Mouse (Mus musculus) frontal cortex, adult 2 months (tissue): ENCODE results near the gene Slc12a9. TPM values are rescaled to one million over a fixed set of nuclear protein-coding genes. Genes with fewer than 3 reads are reported as not detected.
"Not testable (repeated sequence)": the region's sequence is repeated elsewhere in the genome, so short reads cannot be mapped to it uniquely, and the experiment has no call there.

Source experiments
- DNase-seq, 2 experiments: peaks; one replicate each; pipeline ENCODE4 v3.0.0; 2022; ENCODE audit warnings: low spot score in 1 of 2; ENCODE audit errors: extremely low spot score in 1 of 2
- polyA plus RNA-seq: library from polyadenylated mRNA; depleted of rRNA; stranded (reverse); fragments of >200 nt; gene quantifications from 2 replicates; pipeline ENCODE4 v1.2.3, GENCODE M21; 2012; rRNA removed

Slc12a9 gene
- polyA plus RNA-seq, 1 experiment: 34.6 TPM

- no peak for DNase-seq
Observed at GRCm38 (mm10) chr5:137289591-137290365, 43.6 kb downstream of the Slc12a9 start.

DNA sequence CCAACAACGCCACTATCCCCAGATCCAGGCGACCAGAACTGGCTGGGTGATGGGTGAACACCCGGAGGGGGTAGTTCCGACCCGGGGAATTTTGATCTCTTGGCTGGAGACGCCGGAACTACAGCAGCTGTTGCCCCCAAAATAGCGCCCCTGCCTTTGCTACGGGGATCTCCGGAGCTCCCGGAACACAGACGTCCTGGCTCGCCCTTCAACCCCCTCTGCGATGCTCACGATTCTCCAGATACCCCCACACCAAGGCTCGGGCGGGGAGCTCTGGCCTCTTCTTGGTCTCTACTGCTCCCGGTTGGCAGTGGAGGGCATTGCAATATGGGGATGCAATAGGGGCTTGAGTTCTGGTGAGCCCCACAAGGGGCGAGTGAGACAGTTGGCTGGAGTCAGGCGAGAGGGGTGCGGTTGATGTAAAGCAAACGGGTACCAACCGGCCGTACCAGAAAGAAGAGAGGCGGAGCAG lies 44.4 kb downstream of the Slc12a9 start:
- peak in 1 of 2 experiments; percentile 75 for DNase-seq

GRCm38 (mm10) chr5:137287953-137288743 lies 45.2 kb downstream of the Slc12a9 start:
- peak in 1 of 2 experiments; percentile 58 for DNase-seq

DNA sequence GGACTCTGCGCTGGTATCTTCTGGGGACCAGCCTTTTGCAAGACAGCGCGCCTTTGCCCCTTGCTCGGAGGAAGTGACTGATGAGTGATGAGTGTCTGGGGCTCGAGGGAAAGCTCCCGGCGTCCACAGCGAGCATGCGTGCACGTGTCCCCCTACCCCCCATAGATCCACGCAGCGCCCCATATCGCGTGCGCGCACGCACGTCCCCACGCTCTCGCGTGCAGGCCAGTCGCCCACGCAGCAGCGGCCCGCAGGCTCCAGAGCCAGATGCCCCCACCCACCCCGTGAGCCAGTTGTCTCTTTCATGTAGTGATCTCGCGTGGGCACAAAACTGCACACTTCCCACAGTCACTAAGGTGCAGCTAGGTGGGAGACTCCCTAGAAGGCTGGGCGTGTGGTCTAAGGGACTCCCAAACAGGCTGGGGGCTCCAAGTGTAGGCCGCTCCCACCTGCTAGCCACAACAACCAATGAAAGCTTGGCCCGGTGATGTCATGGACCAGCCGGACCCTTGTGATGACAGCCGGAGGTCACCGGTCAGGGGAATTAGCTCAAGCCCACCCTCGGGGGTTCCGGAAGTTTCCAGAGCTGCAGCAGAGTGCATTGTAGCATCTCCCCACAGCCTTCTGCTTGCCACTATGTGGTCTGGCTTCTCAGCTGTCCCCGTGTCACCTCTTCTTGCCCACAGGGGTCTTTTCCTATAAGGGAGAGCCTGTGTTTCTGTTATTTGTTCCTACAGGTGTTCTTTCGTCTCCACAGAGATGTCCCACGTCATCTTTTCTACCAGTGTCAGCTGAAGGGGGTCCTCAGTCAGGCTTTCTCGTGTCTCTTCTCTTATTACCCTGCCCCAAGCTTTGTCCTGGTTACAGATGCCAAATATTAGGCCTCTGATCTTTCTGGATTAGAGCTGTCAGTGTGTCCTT lies 46.1 kb downstream of the Slc12a9 start, which contains the start of gene Ache:
Gene Ache, plus strand, starts transcription at position 488 of the 921 bp plus-strand sequence.
- peak in 1 of 2 experiments; percentile 78 for DNase-seq

DNA sequence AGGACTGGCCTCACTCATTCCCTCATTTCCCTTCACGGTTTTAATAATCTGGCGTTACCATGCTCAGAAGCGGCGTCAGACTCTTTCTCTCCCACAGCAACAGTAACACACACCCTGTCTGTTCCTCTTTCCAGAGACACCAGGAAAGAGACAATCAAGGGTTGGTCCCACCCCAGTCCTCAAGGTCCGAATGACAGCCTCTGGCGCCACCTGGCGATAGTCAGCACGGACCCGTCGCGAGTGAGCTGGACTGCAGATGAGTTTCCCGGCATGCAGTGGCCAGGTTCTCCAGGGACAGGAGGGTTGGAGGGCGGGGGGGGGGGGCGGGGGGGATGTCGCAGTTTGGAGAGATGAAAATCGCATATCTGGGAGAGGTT lies 46.8 kb downstream of the Slc12a9 start:
- peak; percentile 80 to 95 for DNase-seq

GRCm38 (mm10) chr5:137285986-137286385 lies 47.4 kb downstream of the Slc12a9 start:
- no peak for DNase-seq

DNA sequence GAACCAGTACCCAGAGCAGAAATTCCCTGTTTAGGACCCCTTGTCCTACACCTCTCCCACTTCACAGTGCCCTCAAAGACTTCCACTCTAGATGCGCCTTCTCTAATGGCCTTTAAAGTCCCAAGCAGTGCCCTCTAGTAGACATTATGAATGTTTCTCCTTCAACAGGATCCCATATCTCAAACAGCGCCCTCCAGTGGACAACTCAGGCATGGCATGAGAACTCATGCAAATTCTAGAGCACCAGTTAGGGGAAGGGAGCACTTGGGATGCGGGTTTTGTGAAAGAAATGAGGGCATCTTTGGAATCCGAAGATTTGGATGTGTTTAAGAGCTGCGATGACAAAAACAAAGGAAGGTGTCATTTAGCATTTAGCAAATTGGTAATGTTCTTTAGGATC lies 48.4 kb downstream of the Slc12a9 start:
- peak in 1 of 2 experiments; percentile 73 for DNase-seq

GRCm38 (mm10) chr5:137284411-137284810 lies 49.0 kb downstream of the Slc12a9 start:
- not testable (repeated sequence) for DNase-seq

DNA sequence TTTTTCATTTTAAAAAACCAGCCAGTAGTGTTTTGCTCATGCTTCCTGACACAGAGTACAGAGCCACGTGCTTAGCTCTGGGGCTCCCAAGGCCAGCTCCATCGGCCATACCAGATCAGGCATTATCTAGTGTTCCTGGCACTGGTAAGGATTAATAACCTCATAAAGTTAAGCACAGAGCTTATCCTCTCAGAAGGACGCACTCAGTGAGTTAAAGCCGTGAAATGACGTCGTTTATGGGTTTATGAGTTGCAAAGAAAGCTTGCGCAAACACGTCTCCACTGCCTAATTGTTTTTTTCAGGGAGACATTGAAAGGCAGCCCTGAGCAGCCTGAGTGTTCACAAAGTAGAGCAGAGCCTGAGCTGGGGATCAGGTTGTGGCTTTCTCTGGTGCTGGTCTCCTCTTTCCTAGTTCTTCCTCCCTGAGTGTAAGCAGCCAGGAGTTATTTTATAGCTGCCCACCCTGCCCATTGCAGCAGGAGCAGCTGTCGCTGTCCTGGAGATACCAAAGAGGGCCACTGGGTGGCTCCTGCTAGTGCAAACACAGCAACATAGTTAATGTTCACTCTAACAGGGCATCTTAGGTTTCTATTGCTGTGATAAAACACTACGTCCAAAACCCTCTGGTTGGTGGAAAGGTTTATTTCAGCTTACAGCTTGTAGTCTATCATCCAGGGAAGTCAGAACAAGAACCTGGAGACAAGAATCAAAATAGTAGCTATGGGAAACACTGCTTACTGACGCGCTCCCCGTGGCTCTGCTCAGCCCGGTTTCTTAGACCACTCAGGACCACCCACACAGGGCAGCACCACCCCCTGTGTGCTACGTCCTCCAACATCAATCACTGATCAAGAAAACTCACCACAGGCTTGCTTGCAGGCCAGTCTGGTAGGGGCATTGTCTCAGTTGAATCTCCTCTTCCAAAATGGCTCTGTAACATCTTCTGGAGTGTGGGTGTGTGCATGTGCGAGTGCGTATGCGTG lies 55.7 kb downstream of the Slc12a9 start:
- DNase-seq: no peak

GRCm38 (mm10) chr5:137268131-137268910 lies 65.1 kb downstream of the Slc12a9 start:
- DNase-seq: no peak

- no peak for DNase-seq
Observed at GRCm38 (mm10) chr5:137264787-137265186, 68.6 kb downstream of the Slc12a9 start.

Other genes starting within 250 kb of the Slc12a9 start
- 2.0 and 2.3 TPM in 2 replicates for gene Trim56, start 217.4 kb downstream of the Slc12a9 start, polyA plus RNA-seq
- gene Muc3, start 184.3 kb downstream of the Slc12a9 start, polyA plus RNA-seq: 0.16 TPM in 1 of 2 replicates, not detected in the other
- 28.3 and 33.2 TPM in 2 replicates for gene Muc3a, start 121.2 kb downstream of the Slc12a9 start, polyA plus RNA-seq
- 63.7 and 65.6 TPM in 2 replicates for gene Ache, start 46.1 kb downstream of the Slc12a9 start, polyA plus RNA-seq
- 12.4 and 13.1 TPM in 2 replicates for gene Ufsp1, start 39.0 kb downstream of the Slc12a9 start, polyA plus RNA-seq
- gene Srrt, start 25.9 kb downstream of the Slc12a9 start, polyA plus RNA-seq: 268 and 278 TPM in 2 replicates
- 8.5 and 9.0 TPM in 2 replicates for gene Trip6, start 19.2 kb downstream of the Slc12a9 start, polyA plus RNA-seq
- 5.6 and 6.0 TPM in 2 replicates for gene Ephb4, start 16.5 kb upstream of the Slc12a9 start, polyA plus RNA-seq
- gene Zan, start 143.5 kb upstream of the Slc12a9 start, polyA plus RNA-seq: 0.20 and 0.29 TPM in 2 replicates
- gene Pop7, start 168.9 kb upstream of the Slc12a9 start, polyA plus RNA-seq: 51.7 and 52.3 TPM in 2 replicates
- gene Gigyf1, start 185.0 kb upstream of the Slc12a9 start, polyA plus RNA-seq: 51.1 and 56.4 TPM in 2 replicates
- gene Epo, start 199.6 kb upstream of the Slc12a9 start, polyA plus RNA-seq: not detected in 2 replicates
- gene Gnb2, start 199.9 kb upstream of the Slc12a9 start, polyA plus RNA-seq: 635 and 662 TPM in 2 replicates
- gene Actl6b, start 219.9 kb upstream of the Slc12a9 start, polyA plus RNA-seq: 184 and 199 TPM in 2 replicates
- gene Tfr2, start 236.2 kb upstream of the Slc12a9 start, polyA plus RNA-seq: 14.1 and 14.5 TPM in 2 replicates